Mouse (Mus musculus) kidney, postnatal 4 days (tissue): ENCODE results near the gene Umodl1.
A peak's percentile ranks its signal among the peaks of the same experiment; 100 is the strongest.

ENCODE experiments used
- DNase-seq, 2 experiments: peaks; one replicate each; pipeline ENCODE4 v3.0.0; 2021; ENCODE audit warnings: mixed read lengths in 2 of 2

Gene Umodl1

DNA sequence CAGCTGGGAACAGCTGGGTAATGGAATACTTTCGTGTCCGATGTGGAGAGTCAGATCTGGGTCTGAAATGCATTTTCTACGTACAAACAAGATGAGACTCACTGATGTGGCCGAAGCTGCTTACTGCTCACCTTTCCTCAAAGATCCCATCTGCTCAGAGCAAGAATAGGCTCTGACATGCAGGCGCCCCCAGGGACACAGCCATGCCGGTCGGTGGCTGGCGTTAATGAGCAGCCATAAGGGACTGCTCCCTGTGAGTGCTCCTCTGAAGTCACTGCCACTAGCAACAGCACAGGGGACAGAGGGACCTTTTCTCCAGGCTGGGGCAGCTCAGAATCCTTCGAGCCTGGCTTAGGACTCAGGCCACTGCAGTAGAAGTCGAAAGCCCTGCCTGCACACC is at the start of gene Umodl1:
Umodl1 (plus strand) TSS at position 301 of the 400 bp plus-strand sequence.
- no peak for DNase-seq

GRCm38 (mm10) chr17:30907577-30907976 is 46.9 kb upstream of the Umodl1 start:
- no peak for DNase-seq

DNA sequence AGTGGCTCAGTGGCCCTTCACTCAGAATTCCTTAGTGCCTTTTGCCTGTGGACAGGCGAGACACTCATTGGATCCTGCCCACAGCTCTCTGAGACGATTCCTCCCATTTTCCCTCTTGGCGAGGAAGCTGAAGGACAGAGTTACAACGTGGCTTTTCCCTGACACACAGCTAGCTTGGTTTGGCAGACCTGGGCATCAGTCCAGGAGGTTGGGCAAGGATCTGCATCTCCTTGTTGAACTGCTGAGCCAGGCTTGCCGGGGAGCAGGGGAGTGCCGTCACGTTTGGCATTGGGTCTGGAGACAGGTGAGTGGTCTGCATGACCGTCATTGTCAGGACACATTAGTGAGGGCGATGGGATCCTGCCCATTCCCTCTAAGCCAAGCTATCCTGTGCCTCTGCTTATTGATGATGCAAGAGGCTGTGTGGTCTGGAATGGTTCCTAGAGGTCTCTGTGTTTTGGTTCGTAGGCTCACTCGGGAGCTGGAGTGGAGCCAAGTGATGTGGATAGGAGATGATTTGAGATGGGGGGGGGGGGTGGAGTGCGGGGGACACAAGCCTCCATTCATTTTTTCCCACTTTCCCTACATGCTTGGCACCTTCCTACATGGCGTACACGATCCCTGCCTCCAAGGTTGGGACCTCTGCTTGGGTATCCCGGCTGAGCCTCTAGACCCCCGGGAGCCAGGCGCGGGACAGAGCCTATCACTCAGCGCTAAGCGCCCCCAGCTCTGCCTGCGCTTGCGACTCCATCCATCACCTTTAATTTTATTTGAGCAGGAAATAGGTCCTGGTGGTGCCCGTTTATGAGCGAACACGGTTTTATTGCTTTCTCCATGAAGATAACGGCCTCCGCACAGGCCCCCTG is 43.3 kb upstream of the Umodl1 start:
- DNase-seq: no peak

- DNase-seq: no peak
These were observed 42.7 kb upstream of the Umodl1 start for GRCm38 (mm10) chr17:30911732-30912088.

GRCm38 (mm10) chr17:30912536-30912935 is 41.9 kb upstream of the Umodl1 start:
- DNase-seq: no peak

DNA sequence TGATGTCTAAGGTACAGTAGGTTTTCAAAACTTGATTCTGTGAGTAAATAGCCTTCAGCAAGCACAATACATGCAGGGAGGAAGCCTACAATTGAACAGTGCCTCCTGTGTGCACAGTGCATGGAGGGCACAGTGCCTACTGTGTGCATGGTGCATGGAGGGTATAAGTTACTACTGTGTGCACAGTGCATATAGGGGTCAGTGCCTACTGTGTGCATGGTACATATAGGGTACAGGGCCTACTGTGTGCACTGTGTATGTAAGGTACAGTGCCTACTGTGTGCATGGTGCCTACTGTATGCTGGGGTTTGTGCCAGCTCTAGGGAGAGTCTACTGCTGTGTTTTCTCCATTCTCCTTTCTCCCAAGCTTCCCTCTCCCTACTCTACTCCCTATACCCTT is 40.2 kb upstream of the Umodl1 start:
- DNase-seq: no peak

DNA sequence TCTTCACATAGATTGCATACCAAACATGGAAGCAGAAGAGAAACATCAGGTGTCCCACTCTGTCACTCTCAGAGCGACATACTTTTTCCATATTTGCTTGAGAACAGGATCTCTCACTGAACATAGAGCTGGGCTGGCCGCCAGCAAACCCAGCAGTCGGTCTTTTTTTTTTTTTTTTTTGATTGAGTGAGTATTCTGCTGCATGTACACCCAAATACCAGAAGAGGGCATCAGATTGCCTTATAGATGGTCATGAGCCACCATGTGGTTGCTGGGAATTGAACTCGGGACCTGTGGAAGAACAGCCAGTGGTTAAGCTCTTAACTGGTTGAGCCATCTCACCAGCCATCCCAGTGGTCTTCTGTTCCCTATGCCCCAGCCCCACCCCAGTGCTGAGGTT is 30.9 kb upstream of the Umodl1 start:
- peak in 1 of 2 experiments; percentile 17 for DNase-seq

DNA sequence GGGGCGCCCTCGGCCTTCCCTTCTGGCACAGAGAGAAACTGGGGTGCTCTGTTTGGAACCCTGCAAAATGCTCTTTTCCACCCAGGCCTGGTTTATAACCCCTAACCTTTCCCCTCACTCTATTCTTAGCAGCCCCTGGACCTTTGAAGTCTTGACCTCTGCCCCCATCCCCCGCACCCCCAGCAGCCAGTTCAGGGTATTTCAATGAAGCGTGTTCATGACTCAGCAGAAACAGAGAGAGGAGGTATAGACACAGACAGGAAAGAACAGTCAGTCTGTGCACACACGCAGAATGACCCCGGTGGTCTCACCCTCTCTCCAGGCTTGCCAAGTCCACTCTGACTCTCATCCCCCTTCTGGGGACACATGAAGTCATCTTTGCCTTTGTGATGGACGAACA is 23.6 kb upstream of the Umodl1 start:
- no peak for DNase-seq

GRCm38 (mm10) chr17:30932836-30933235 is 21.6 kb upstream of the Umodl1 start:
- no peak for DNase-seq

DNA sequence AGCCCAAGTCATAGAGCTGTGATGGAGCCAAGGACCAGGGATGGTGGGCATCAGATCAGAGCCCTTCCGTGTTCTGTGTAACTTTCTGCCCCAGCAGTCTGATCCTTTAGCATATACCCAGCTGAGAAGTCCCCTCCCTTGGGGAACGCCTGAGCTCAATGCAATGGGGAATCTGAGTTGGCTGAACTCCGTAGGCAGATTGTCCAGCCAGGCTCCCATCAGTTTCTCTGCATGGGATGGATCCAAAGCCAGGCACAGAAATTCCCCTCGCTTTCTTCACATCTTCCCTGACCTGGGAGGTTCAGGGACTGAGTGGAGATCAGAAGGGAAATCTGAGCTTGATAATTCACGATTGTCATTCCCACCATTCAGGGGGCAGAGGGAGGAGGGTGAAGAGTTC is 19.1 kb upstream of the Umodl1 start:
- no peak for DNase-seq

- DNase-seq: peak; percentile 80 to 81
These were observed 15.9 kb upstream of the Umodl1 start for GRCm38 (mm10) chr17:30938554-30938953.

DNA sequence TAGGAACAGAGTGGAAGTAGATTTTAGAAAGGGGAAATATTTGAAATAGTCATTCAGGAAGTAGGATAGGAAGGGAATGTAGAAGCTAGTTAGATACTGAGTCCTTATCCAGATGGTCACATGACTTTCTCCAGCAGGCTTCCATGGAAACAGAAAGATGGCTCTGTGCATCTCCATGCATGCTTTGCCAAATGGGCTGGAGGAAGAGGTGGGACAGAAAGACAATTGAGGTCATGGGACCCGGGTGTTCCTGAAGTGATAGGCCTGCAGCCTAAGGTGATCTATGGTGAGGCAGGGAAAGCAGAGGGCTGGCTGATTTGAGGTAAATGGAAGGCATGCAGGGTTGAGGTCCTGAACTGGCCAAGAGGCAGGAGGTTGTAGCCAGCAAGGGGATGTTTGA is 6.1 kb upstream of the Umodl1 start:
- no peak for DNase-seq

DNA sequence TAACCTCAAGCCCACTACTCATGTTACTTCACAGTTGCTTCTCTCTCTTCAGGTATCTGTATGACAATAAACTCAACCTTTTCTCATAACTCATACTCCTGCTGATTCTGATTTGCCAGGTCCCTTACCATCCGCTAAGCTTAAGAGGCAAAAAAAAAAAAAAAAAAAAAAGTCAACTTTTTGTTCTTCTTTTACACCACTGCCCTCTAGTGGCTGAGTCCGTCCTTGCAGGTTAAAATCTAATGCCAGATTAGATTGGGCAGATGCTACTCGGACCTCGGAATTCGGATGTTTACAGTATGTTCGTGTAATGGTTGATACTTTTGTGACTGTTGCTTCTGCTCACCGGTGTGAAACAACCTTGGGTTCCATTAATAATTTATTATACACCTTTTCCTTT is 3.7 kb upstream of the Umodl1 start:
- peak; percentile 84 to 86 for DNase-seq

- DNase-seq: no peak
These were observed 2.8 kb upstream of the Umodl1 start for GRCm38 (mm10) chr17:30951600-30951999.

- no peak for DNase-seq
These were observed 7.6 kb downstream of the Umodl1 start for GRCm38 (mm10) chr17:30961936-30962592.

- DNase-seq: no peak
These were observed 8.4 kb downstream of the Umodl1 start for GRCm38 (mm10) chr17:30962880-30963279.

DNA sequence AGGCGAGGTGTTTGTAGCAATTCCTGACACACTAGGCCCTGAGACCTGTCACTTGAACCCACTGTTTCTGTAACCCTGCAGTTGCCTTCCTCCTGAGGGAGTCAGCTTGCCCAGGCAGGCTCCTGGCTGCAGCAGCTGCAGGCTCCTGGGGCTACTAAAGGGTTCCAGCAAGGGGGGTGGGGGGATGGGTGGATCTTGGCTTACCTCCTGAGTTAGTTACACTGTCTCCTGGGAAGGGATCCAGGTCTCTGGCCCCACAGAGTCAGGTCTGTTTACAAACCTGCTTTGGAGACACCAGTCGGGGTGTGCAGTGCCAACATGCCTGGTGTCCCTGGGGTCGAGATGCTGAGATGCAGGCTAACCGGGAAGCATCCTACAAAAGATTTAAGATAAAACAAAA is 15.5 kb downstream of the Umodl1 start:
- DNase-seq: no peak

GRCm38 (mm10) chr17:30971877-30972276 is 17.4 kb downstream of the Umodl1 start:
- no peak for DNase-seq

- DNase-seq: peak; percentile 38 to 53
These were observed 18.9 kb downstream of the Umodl1 start for GRCm38 (mm10) chr17:30973332-30973731.

GRCm38 (mm10) chr17:30977290-30977689 is 22.9 kb downstream of the Umodl1 start:
- no peak for DNase-seq

GRCm38 (mm10) chr17:30978556-30978955 is 24.1 kb downstream of the Umodl1 start:
- peak; percentile 23 to 24 for DNase-seq

GRCm38 (mm10) chr17:30983521-30983920 is 29.1 kb downstream of the Umodl1 start:
- no peak for DNase-seq

GRCm38 (mm10) chr17:30990254-30990653 is 35.8 kb downstream of the Umodl1 start:
- peak; percentile 36 to 43 for DNase-seq

GRCm38 (mm10) chr17:30996296-30996695 is 41.9 kb downstream of the Umodl1 start:
- DNase-seq: no peak
